Mouse (Mus musculus) midbrain, embryonic 15.5 days (tissue): Measurements from ENCODE around the gene Erbb2. TPM values are rescaled to one million over a fixed set of nuclear protein-coding genes. Genes with fewer than 3 reads are reported as not detected.

Experiments
- ATAC-seq: fragments of 200-750 bp; cut with Nextera tagmentation; replicated peaks from 2 replicates; pipeline ENCODE4 v1.8.0; 2017; ENCODE audit warnings: moderate TSS enrichment
- H3K27ac ChIP-seq: fragments of 300-500 bp; sonication (generic); 2 replicates; pipeline ENCODE4 v1.5.1; 2015; ENCODE audit warnings: mild to moderate bottlenecking, inconsistent platforms
- H3K27me3 ChIP-seq: fragments of 300-500 bp; sonication (generic); replicated peaks from 2 replicates; pipeline ENCODE4 v1.6.1; 2015; ENCODE audit warnings: inconsistent platforms
- H3K36me3 ChIP-seq: fragments of 300-500 bp; sonication (generic); replicated peaks from 2 replicates; pipeline ENCODE4 v1.6.1; 2015; ENCODE audit warnings: inconsistent platforms
- H3K4me1 ChIP-seq: fragments of 300-500 bp; sonication (generic); 2 replicates; pipeline ENCODE4 v1.6.1; 2015; ENCODE audit warnings: inconsistent platforms
- H3K4me2 ChIP-seq: fragments of 300-500 bp; sonication (generic); 2 replicates; pipeline ENCODE4 v1.6.1; 2015; ENCODE audit warnings: inconsistent platforms, mild to moderate bottlenecking, moderate library complexity
- H3K4me3 ChIP-seq: fragments of 300-500 bp; sonication (generic); 2 replicates; pipeline ENCODE4 v1.5.1; 2015; ENCODE audit warnings: mild to moderate bottlenecking, inconsistent platforms
- H3K9ac ChIP-seq: fragments of 300-500 bp; sonication (generic); 2 replicates; pipeline ENCODE4 v1.6.1; 2015; ENCODE audit warnings: mild to moderate bottlenecking, inconsistent platforms
- H3K9me3 ChIP-seq: fragments of 300-500 bp; sonication (generic); 2 replicates; pipeline ENCODE4 v1.6.1; 2016; ENCODE audit warnings: inconsistent platforms
- WGBS: fragments of 180-500 bp; shearing (Covaris S2); methylation state at CpG from one replicate; pipeline ENCODE4 v1.1.7; 2015; ENCODE audit warnings: mixed read lengths; 5-methylcytosine and 5-hydroxymethylcytosine counted together
- polyA plus RNA-seq: library from polyadenylated mRNA; unstranded; fragments of >200 nt; fragmentation: Nextera tagmentation; extraction: Ambion mirVana; gene quantifications from 2 replicates; pipeline ENCODE4 v1.2.1, GENCODE M21; 2015

The Erbb2 gene
- polyA plus RNA-seq: 6.8 and 7.7 TPM in 2 replicates

DNA sequence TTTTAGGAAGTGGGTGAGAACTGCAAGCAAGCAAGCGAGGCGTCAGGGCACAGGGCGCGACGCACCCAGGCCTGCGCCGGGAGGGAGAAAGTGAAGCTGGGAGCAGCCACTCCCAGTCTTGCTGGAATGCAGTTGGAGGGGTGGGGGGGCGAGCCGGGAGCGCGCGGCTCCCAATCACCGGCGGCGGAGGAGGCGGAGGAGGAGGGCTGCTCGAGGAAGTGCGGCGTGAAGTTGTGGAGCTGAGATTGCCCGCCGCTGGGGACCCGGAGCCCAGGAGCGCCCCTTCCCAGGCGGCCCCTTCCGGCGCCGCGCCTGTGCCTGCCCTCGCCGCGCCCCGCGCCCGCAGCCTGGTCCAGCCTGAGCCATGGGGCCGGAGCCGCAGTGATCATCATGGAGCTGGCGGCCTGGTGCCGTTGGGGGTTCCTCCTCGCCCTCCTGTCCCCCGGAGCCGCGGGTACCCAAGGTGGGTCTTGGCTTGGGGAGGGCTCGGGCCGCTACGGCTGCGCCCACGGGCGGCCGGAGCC, at the start of gene Erbb2:
Gene Erbb2 (plus strand): TSS at position 198 of the 524 bp plus-strand sequence.
- Histone ChIP-seq H3K27ac (peak within 1 kb of the TSS; percentile 74), H3K36me3 (no peaks in the 10 kb centered on the region), H3K4me2 (peak within 1 kb of the TSS; percentile 99), H3K9me3 (no peaks in the 10 kb centered on the region), H3K4me3 (peak within 1 kb of the TSS; percentile 59), H3K9ac (peak within 1 kb of the TSS; percentile 58), H3K27me3 (peaks cover 25% of the 10 kb centered on the region), H3K4me1 (peaks cover 22% of the 10 kb centered on the region)
- ATAC-seq: peak; percentile 54; the same call in 1 of the 2 replicates
- 2% methylated on average over 42 of the region's 49 CpGs for WGBS

DNA sequence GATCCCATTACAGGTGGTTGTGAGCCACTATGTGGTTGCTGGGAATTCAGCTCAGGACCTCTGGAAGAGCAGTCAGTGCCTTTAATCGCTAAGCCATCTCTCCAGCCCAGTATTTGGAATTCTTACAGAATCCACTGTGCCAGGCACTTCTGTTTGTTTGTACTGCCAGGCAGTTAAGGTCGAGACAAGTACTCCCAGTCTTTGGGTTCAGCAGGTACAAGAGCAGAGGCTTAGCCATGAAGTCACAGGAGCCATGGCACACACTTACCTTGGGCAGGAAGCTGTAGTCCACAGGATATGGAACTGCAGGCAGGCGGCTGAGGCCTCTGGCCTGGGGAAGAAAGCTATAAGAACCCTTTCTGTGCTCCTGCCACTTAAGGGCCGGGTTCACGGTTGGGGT, 48.5 kb upstream of the Erbb2 start:
- Histone ChIP-seq H3K36me3 (no peaks in the 10 kb centered on the region), H3K4me2 (no peak overlapping the region), H3K9ac (no peak overlapping the region), H3K27ac (no peak overlapping the region), H3K4me3 (no peak overlapping the region), H3K27me3 (no peaks in the 10 kb centered on the region), H3K4me1 (peaks cover 35% of the 10 kb centered on the region), H3K9me3 (no peaks in the 10 kb centered on the region)
- ATAC-seq: no peak
- WGBS: 86% methylated on average over 5 of the region's 5 CpGs

DNA sequence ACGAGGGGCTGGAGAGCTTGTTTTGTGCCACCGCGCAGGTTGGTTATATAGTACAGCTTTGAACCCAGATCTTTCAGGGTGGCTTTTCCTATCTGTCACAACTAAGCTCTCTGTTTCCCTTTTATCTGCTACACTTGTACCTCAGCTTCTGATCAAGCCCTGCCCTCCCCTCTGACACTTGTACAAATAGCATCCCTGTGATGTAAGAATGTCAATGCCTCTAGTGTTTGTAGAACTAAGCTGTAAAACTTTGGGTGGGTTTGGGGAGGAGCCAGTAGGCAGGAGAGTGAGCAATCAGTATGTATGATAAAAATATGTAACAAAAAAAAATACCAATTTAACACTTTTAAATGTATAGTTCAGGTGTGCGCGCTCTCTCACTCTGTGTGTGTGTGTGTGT, 47.9 kb upstream of the Erbb2 start:
- Histone ChIP-seq H3K4me3 (no peak overlapping the region), H3K27ac (no peak overlapping the region), H3K4me1 (peaks cover 30% of the 10 kb centered on the region), H3K9ac (no peak overlapping the region), H3K27me3 (no peaks in the 10 kb centered on the region), H3K4me2 (no peak overlapping the region), H3K36me3 (no peaks in the 10 kb centered on the region), H3K9me3 (no peaks in the 10 kb centered on the region)
- WGBS: 95% methylated on average over 5 of the region's 5 CpGs
- ATAC-seq: no peak

DNA sequence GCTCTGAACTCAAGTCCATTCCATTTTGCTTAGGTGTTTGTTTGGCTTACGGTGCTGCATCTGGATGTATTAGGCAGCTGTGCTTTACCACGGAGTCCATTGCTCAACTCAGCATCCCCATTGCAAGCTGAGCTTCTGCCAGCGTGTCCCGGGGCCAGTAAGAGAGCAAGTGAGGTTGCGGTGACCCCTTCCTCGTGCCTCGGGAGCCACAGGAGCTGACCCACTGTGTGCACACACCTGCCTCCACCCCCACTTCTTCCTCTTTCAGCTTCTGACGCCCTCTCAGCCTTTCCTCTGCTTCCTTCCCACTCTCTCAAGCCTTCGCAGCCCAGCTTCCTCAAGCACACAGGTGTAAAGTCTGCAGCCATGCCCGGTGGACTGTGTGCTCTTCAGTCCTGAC, 46.0 kb upstream of the Erbb2 start:
- Histone ChIP-seq H3K27ac (no peak overlapping the region), H3K36me3 (no peaks in the 10 kb centered on the region), H3K9ac (no peak overlapping the region), H3K27me3 (no peaks in the 10 kb centered on the region), H3K4me2 (no peak overlapping the region), H3K4me3 (no peak overlapping the region), H3K4me1 (peaks cover 19% of the 10 kb centered on the region), H3K9me3 (no peaks in the 10 kb centered on the region)
- whole genome bisulfite sequencing: 81% methylated on average over 10 of the region's 10 CpGs
- no peak for ATAC-seq

DNA sequence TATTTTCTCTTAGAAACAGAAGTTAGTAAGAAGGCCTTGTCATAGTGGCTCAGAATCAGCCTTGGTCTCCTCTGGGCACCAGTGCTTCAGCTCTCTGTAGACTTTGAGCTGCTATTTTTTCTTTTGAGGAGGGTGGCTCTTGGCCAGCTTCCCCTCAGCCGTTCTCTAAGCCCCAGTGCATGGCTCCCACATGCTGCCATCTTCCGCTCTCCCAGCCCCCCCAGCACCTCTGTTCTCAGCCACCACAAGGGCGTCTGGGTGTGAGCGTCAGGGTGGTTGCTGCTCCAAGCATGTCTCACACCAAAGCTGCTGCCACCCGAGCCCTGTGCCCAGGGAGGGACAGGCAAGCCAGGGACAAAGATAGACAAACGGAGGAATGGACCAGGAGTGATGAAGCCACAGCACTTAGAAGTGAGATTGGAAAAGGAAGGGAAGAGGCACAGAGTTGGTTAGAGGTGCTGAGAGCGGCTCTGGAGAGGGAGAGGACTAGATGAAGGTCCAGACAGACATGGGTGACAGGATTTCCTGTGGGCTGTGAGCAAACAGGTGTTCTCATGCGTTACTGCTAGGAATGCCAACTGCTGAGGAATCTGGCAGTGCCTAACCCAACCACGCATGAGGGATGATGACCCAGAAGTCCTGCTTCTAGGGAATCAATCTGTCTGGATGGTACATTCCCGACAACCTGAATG, 45.0 kb upstream of the Erbb2 start:
- Histone ChIP-seq H3K36me3 (no peaks in the 10 kb centered on the region), H3K4me1 (peaks cover 20% of the 10 kb centered on the region), H3K9ac (no peak overlapping the region), H3K4me2 (no peak overlapping the region), H3K9me3 (no peaks in the 10 kb centered on the region), H3K27ac (no peak overlapping the region), H3K27me3 (no peaks in the 10 kb centered on the region), H3K4me3 (no peak overlapping the region)
- WGBS: 79% methylated on average over 10 of the region's 10 CpGs
- no peak for ATAC-seq

DNA sequence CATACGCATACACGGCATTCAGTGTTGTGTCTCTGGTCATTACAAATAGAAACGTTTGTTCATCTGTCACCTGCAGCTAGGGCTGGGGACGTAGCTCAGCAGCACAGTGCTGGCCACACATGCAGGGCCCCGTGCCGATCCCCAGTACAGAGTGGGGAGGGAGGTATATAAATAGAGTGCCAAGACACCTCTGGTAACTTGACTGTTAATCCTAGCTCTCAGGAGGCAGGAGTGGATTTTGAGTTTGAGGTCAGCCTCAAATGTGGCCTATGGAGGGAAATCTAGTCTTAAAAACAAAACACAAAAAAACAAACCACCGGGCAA, 44.4 kb upstream of the Erbb2 start:
- H3K9me3 ChIP-seq: no peaks in the 10 kb centered on the region
- no peak for ATAC-seq
- no peak overlapping the region for H3K4me3 ChIP-seq
- H3K4me2 ChIP-seq: no peak overlapping the region
- H3K9ac ChIP-seq: no peak overlapping the region
- WGBS: 88% methylated on average over 7 of the region's 7 CpGs
- H3K36me3 ChIP-seq: no peaks in the 10 kb centered on the region
- H3K27ac ChIP-seq: no peak overlapping the region
- H3K27me3 ChIP-seq: no peaks in the 10 kb centered on the region
- peaks cover 23% of the 10 kb centered on the region for H3K4me1 ChIP-seq

DNA sequence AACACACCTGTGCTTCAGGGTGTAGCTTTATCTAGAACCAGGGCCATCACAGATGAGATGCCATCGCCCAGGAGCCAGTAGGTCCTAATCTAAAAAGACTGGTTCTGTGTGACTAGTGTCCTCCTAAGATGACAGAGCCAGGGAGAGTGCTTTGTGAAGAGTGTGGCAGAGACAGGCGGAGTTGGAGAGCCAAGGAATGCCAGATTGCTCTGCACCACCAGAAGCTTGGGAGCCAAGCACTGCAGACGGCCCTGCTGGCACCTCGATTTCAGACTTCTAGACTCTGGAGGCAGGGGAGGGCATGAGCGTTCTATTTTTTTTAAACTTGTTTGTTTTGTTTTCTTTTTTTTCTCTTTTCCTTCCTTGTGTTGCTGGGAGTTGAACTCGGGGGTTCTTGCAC, 42.9 kb upstream of the Erbb2 start:
- H3K36me3 ChIP-seq: no peaks in the 10 kb centered on the region
- H3K4me2 ChIP-seq: no peak overlapping the region
- ATAC-seq: no peak
- WGBS: 83% methylated on average over 6 of the region's 6 CpGs
- H3K4me3 ChIP-seq: no peak overlapping the region
- no peaks in the 10 kb centered on the region for H3K27me3 ChIP-seq
- no peaks in the 10 kb centered on the region for H3K9me3 ChIP-seq
- no peak overlapping the region for H3K9ac ChIP-seq
- no peak overlapping the region for H3K27ac ChIP-seq
- peaks cover 23% of the 10 kb centered on the region for H3K4me1 ChIP-seq

DNA sequence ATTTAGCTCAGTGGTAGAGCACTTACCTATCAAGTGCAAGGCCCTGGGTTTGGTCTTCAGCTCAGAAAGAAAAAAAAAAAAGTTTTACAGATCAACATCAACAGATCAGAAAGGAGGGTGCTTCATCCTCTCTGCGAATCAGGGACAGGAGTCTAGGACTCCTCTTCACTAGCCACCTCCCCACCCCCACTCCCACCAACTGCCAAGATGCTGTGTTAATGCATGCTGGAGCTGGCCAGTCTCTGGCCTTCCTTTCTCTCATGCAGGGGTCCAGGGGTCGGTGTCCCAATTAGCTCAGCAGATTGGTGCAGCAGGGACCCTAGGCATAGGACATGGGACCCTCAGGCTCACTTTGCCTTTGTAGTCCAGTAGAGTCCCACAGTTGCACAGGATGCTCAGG, 41.7 kb upstream of the Erbb2 start:
- H3K36me3 ChIP-seq: no peaks in the 10 kb centered on the region; the same call in 1 of the 2 replicates
- ATAC-seq: no peak
- H3K27me3 ChIP-seq: no peaks in the 10 kb centered on the region
- no peak overlapping the region for H3K4me3 ChIP-seq
- H3K9ac ChIP-seq: no peak overlapping the region
- H3K4me1 ChIP-seq: peaks cover 23% of the 10 kb centered on the region
- no peak overlapping the region for H3K4me2 ChIP-seq
- no peak overlapping the region for H3K27ac ChIP-seq
- no peaks in the 10 kb centered on the region for H3K9me3 ChIP-seq
- WGBS: 75% methylated on average over 2 of the region's 2 CpGs

DNA sequence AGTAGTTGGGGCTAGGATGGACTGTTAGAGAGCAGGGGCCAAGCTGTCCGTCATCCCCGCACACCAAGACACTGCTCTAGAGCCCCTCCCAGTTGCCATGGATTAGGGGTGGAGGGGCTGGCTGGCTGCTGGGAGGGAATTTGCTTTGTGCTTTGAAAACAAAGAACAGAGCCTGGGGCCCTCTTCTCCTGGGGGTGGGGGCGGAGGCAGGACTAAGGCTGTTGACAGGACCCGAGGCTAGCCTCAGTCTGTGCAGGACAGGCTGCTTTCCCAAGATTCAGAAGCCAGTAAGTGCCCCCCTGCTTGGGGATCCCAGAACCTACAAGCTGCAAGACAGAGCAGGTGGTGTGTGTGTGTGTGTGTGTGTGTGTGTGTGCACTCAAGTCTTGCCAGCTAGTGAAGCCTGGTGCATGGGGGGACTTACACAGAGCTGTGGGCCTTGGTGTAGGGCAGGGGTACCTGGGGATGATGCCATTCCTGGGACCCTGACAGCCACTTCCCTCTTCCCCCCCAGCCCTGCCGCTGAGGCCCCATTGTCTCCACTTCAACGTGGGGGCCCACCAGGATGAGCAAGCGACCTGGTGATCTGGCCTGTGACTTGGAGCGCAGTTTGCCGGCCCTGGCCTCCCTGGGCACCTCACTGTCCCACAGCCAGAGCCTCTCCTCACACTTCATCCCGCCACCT, 40.6 kb upstream of the Erbb2 start:
- Histone ChIP-seq H3K9ac (no peak overlapping the region), H3K27me3 (no peaks in the 10 kb centered on the region), H3K27ac (0 out of 2 replicates have a peak overlapping the region, but pooled peaks have one; percentile 31), H3K4me1 (peaks cover 23% of the 10 kb centered on the region), H3K9me3 (no peaks in the 10 kb centered on the region), H3K36me3 (peaks cover 8% of the 10 kb centered on the region; the same call in 1 of the 2 replicates), H3K4me2 (peak overlapping the region; percentile 4; the same call in 1 of the 2 replicates), H3K4me3 (no peak overlapping the region)
- ATAC-seq: peak; percentile 54
- 26% methylated on average over 10 of the region's 10 CpGs for WGBS

DNA sequence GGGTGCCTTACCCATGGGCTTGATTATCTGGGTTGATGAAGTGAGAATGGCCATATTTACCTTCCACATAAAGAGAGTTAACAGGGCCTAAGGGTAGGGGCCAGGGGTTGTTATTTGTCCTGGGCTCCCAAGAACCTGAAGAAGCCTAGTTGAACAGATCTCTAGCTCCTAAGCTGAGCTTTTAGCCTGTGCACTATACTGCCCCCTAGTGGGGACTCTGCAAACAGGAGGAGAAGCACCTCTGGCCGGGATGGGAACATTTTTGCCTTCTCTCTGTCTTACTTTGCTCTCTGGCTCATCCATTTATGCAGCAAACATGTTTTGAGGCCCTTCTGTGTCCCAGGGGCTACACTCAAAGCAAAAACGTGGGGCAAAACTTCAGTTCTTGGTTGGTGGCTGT, 39.9 kb upstream of the Erbb2 start:
- no peak overlapping the region for H3K9ac ChIP-seq
- H3K4me2 ChIP-seq: no peak overlapping the region
- H3K36me3 ChIP-seq: peaks cover 15% of the 10 kb centered on the region; the same call in 1 of the 2 replicates
- peaks cover 23% of the 10 kb centered on the region for H3K4me1 ChIP-seq
- no peak for ATAC-seq
- 5% methylated on average over 2 of the region's 2 CpGs for WGBS
- no peak overlapping the region for H3K4me3 ChIP-seq
- H3K27me3 ChIP-seq: no peaks in the 10 kb centered on the region
- H3K9me3 ChIP-seq: no peaks in the 10 kb centered on the region
- H3K27ac ChIP-seq: no peak overlapping the region

DNA sequence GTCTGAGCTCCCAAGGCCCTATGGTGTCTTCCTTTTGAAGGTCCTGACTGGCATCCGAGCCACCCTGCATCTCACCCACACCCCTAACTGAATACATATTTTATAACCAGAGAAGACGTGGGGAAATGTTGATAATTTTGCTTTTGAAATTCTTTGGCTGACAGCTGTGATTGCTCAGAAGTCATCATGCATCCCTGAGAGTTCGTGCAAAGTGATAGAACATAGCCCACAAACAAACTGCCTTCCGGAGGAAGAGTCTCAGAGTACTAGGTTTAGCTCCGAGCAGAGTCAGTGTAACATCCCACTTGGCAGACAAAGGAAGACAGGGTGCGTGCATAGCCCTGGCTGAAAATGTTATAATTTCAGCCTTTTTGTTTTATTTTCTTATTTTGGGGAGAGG, 39.0 kb upstream of the Erbb2 start:
- H3K4me2 ChIP-seq: no peak overlapping the region

DNA sequence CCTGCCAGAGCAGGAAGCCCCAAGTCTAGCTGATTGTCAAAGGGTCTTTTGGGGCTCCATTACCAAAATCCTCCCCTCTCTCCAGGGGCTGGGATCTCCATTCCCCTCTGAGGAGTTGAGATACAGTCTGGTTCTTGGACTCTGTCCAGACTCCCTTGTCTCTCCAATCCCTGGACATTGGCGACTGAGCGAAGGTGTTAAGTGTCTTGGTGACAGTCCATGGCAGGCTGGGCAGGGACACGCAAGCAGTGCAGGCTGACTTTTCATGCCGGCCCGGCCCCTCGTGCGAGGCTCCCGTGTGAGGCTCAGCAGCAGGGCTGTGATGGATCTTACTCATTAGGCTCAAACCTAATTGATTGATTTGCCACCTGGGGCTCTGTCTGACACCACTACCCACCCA, 38.0 kb upstream of the Erbb2 start:
- no peak for ATAC-seq
- Histone ChIP-seq H3K36me3 (peaks cover 23% of the 10 kb centered on the region; the same call in 1 of the 2 replicates), H3K9me3 (no peaks in the 10 kb centered on the region), H3K9ac (no peak overlapping the region), H3K27ac (no peak overlapping the region), H3K4me2 (no peak overlapping the region), H3K27me3 (no peaks in the 10 kb centered on the region), H3K4me1 (peaks cover 23% of the 10 kb centered on the region), H3K4me3 (no peak overlapping the region)
- 75% methylated on average over 8 of the region's 8 CpGs for WGBS

More for the DNA sequence above, 39.0 kb upstream of the Erbb2 start:
- Histone ChIP-seq H3K9me3 (no peaks in the 10 kb centered on the region), H3K9ac (no peak overlapping the region; the same call in 1 of the 2 replicates), H3K36me3 (peaks cover 19% of the 10 kb centered on the region; the same call in 1 of the 2 replicates), H3K4me1 (peaks cover 23% of the 10 kb centered on the region), H3K27ac (no peak overlapping the region), H3K4me3 (no peak overlapping the region), H3K27me3 (no peaks in the 10 kb centered on the region)
- ATAC-seq: no peak
- 93% methylated on average over 6 of the region's 6 CpGs for WGBS
